Mouse (Mus musculus): ENCODE measurements around the gene Rps6. TPM values are rescaled to one million over a fixed set of nuclear protein-coding genes. Genes with fewer than 3 reads are reported as not detected.
A peak's percentile ranks its signal among the peaks of the same experiment; 100 is the strongest.

Gene Rps6
- 1,487 and 1,542 TPM in 2 replicates for polyA plus RNA-seq (2012; ENCODE audit: insufficient read depth, insufficient read length, missing spikeins)

DNA sequence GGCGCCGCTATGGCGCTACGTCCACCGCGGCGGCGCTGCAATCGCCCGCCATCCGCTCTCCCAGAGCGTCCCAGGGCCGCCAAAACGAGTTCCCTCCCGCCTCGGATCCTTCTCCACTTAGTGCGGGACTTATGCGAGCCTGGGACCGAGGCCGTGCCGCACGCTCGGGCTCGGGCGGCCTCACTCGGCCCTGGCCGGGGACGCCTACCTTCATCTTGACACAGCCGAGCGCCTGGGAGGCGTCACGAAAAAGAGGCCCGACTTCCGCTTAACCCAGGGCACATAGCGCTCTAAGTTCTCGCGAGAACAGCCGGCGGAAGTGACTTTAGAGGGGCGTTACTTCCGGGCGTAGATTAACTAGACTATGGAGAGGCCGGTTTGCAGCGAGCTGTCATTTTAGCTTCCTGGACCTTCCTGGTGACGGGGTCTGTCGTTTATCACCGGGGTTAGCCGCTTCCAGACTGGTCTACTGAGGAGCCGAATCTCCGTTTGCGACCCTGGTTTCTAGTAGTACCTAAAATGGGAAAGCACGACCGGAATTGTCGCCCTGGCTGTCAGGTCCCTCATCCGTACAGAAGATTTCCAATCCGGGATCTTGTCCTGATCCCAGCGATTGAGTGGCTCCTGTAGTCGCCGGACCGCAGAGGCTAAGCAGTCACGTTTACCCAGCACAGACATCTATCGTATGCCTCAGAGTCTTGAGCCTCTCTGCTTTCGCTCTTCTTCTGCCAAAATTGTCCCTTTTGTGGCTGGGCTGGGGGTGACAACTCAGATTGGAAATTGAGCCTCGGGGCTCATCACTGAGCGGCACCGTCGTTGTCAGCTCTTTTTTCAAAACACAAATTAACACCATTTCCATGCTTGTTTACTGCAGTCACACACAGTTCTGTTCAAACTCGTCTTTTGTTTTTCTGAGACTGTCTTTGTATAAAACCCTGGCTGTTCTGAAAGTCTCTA, at the start of gene Rps6:
TSS of gene Rps6 (minus strand) at position 300 of the 957 bp plus-strand sequence.
- H3K4me3 ChIP-seq (ENCODE audit: insufficient read depth, low read length) = peak within 1 kb of the TSS; percentile 76
- TF ChIP-seq CTCF (IDR thresholded peaks at IDR 0.05; ENCODE audit: low read depth, low read length) (no peak), POLR2A (IDR thresholded peaks at IDR 0.05; ENCODE audit: borderline replicate concordance, low read depth, low read length) (peak; percentile 81)
- peaks cover 6% of the 10 kb centered on the region; the same call in 1 of the 2 replicates for H3K4me1 ChIP-seq (ENCODE audit: control insufficient read depth, insufficient read depth, low read length)
- H3K27ac ChIP-seq (ENCODE audit: insufficient read depth, low read depth, low read length) = peak within 1 kb of the TSS; percentile 86

DNA sequence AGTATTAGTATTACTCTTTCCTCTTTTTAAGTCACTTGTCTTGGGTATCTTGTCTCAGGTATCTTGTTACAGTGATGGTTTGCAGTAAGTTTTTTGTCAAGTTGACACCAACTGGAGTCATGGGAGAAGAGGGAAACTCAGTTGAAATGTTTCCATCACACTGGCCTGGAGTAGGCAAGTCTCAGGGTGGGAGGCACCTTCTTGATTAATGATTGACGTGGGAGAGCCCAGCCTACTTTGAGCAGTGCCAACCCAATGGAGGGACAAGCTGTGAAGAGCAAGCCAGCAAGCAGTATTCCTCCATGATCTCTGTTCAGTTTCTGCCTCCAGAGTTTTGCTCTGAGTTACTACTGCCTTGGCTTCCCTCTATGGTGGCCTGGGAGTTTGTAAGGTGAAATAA, 48.7 kb upstream of the Rps6 start:
- H3K27ac ChIP-seq (ENCODE audit: insufficient read depth, low read depth, low read length) = no peak overlapping the region
- no peak for TF ChIP-seq POLR2A (IDR thresholded peaks at IDR 0.05; ENCODE audit: borderline replicate concordance, low read depth, low read length)
- TF ChIP-seq CTCF (IDR thresholded peaks at IDR 0.05; ENCODE audit: low read depth, low read length) = no peak

DNA sequence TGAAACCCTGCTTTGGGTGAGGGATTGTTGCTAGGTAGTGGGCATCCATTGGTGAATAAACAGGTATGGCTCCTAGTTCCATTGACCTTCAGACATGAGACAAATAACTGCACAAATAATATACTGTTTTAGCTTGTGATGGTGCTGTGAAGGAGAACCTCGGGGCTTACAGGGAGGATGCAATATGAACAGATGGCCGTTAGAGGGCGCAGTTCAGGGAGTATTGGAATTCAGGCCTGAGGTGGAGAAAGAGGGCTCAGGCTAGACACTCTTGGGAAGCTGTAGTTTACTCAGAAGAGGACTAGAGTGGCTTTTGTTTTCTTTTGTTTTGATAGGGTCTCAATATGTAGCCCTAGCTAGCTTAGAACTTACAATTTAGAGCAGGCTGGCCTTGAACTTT, 47.8 kb upstream of the Rps6 start:
- no peak overlapping the region for H3K4me3 ChIP-seq (ENCODE audit: insufficient read depth, low read length)
- no peak for TF ChIP-seq POLR2A (IDR thresholded peaks at IDR 0.05; ENCODE audit: borderline replicate concordance, low read depth, low read length)
- peak; percentile 41; the same call in 1 of the 2 replicates for TF ChIP-seq CTCF (IDR thresholded peaks at IDR 0.05; ENCODE audit: low read depth, low read length)
- H3K27ac ChIP-seq (ENCODE audit: insufficient read depth, low read depth, low read length) = no peak overlapping the region
- peaks cover 8% of the 10 kb centered on the region for H3K4me1 ChIP-seq (ENCODE audit: control insufficient read depth, insufficient read depth, low read length)

More for the DNA sequence above, 48.7 kb upstream of the Rps6 start:
- Histone ChIP-seq H3K4me3 (ENCODE audit: insufficient read depth, low read length) (no peak overlapping the region), H3K4me1 (ENCODE audit: control insufficient read depth, insufficient read depth, low read length) (peaks cover 8% of the 10 kb centered on the region)

DNA sequence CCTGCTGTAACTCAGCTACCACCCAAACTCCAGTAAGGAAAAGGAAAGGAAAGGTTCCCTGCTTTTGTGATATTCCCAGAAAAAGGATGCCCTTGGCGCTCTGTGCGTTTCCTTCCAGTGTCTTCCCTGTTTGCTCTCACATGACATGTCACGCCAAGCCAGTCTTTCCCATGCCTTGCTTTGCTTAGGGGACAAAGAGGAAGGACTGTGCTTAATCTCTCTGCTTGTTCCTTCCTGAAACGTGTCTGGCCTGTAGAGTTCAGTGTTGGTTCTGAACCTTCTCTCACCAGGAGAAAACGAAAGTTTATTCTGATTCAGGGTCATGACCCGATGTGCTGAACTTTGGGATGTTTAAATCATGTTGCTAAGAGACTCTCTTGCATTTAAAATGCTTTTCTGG, 45.1 kb upstream of the Rps6 start:
- Histone ChIP-seq H3K27ac (ENCODE audit: insufficient read depth, low read depth, low read length) (peak overlapping the region; percentile 51), H3K4me1 (ENCODE audit: control insufficient read depth, insufficient read depth, low read length) (peaks cover 8% of the 10 kb centered on the region), H3K4me3 (ENCODE audit: insufficient read depth, low read length) (no peak overlapping the region)
- TF ChIP-seq POLR2A (IDR thresholded peaks at IDR 0.05; ENCODE audit: borderline replicate concordance, low read depth, low read length) (no peak), CTCF (IDR thresholded peaks at IDR 0.05; ENCODE audit: low read depth, low read length) (no peak)

DNA sequence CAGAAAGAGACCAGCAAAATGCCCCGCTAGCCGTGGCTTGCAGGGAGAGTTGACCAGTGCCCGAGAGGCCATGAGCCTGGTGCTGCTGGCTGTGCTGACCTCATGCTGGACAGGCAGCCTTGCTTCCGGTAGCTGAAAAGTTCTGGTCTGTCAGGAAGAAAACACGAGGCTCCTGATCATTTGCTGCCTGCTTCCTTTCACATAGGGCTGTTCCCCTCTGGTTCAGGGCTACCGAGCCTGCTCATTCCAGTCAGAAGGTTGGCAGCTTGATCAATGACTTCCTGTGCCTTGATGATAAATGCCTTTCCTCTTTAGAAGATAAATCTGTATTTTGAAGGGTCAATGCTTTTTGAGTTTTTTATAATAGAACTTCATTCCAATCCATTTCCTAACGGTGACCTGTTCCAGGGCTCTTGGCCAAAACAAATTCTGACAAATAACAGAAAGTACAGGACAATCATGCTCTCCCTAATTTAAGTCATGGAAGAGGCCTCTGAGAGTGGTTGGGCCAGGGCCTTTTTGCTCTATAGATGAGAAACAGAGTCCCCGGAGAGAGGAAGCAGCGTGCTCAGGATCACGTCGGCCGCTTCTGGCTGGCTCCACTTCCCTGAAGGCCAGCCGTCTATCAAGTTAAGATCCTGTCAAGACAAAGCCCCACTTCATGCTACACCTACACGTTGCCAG, 41.7 kb upstream of the Rps6 start:
- H3K4me1 ChIP-seq (ENCODE audit: control insufficient read depth, insufficient read depth, low read length) = peaks cover 8% of the 10 kb centered on the region
- H3K4me3 ChIP-seq (ENCODE audit: insufficient read depth, low read length) = no peak overlapping the region
- H3K27ac ChIP-seq (ENCODE audit: insufficient read depth, low read depth, low read length) = no peak overlapping the region
- TF ChIP-seq CTCF (IDR thresholded peaks at IDR 0.05; ENCODE audit: low read depth, low read length) (no peak), POLR2A (IDR thresholded peaks at IDR 0.05; ENCODE audit: borderline replicate concordance, low read depth, low read length) (no peak)

DNA sequence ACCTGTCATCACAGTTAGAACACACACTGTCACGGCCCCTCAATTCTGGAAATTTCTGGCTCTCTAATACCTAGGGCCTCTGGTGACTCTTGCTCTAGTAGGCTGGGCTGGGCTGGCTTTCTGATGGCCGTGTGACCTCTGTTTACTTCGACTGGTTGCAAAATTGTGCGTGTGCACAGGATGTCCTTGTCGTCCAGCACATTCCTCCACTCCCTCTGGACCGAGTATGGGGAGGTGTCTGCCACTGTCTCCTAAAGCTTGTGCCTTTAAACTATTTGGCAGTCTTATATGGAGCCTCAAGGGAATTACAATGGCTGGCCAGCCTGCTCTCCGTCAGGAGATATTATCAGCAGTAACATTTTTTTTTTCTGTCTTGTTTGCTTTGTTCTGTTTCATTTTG, 40.2 kb upstream of the Rps6 start:
- TF ChIP-seq POLR2A (IDR thresholded peaks at IDR 0.05; ENCODE audit: borderline replicate concordance, low read depth, low read length) (no peak), CTCF (IDR thresholded peaks at IDR 0.05; ENCODE audit: low read depth, low read length) (no peak)
- Histone ChIP-seq H3K4me3 (ENCODE audit: insufficient read depth, low read length) (no peak overlapping the region), H3K27ac (ENCODE audit: insufficient read depth, low read depth, low read length) (no peak overlapping the region), H3K4me1 (ENCODE audit: control insufficient read depth, insufficient read depth, low read length) (peaks cover 4% of the 10 kb centered on the region)

DNA sequence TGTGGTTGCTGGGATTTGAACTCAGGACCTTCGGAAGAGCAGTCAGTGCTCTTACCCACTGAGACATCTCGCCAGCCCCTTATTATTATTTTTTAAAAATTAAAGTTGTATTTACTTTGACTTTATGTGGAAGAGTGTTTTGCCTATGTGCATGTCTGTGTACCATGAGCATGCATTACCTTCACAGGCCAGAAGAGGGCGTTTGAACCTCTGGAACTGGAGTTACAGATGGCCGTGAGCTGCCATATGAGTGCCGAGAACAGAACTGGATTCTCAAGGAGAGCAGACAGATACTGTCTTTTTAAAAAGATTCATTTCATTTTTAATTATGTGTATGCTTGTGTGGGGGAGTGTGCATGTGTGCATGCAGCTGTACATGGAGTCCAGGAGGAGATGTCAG, 30.7 kb upstream of the Rps6 start:
- Histone ChIP-seq H3K4me1 (ENCODE audit: control insufficient read depth, insufficient read depth, low read length) (no peaks in the 10 kb centered on the region), H3K4me3 (ENCODE audit: insufficient read depth, low read length) (no peak overlapping the region), H3K27ac (ENCODE audit: insufficient read depth, low read depth, low read length) (no peak overlapping the region)
- TF ChIP-seq POLR2A (IDR thresholded peaks at IDR 0.05; ENCODE audit: borderline replicate concordance, low read depth, low read length) (no peak), CTCF (IDR thresholded peaks at IDR 0.05; ENCODE audit: low read depth, low read length) (peak; percentile 20; the same call in 1 of the 2 replicates)

DNA sequence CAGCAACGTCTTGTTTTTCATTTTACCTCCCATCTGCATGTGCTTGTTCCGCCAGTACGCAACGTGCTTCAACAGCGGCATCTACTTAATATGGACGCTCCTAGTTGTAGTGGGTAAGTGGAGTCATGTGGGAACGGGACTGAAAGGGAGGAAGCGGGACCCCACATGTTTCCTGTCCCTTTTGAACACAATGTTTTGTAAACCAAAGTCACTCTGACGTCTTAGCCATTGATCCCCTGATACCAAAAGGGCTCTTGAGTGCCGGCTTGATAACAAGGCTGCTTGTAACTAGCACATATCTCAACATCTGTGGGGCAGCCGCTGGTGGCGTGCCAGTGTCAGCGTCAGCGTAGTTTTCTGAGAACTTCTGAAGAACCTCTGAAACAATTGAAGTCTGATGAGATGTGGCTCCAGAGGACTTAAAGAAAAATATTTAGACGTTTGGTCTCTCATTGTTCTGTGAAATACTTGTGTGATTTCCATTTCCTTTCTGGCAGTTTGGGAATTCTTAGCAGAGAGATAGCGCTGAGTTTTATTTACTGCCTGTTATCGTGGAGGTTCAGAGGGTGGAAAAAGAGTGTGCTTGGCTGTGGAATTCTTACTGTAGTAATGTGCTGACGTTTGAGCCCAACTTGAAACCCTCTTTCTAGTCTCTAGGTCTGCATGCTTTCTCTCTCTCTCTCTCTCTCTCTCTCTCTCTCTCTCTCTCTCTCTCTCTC, 29.1 kb upstream of the Rps6 start:
- no peaks in the 10 kb centered on the region for H3K4me1 ChIP-seq (ENCODE audit: control insufficient read depth, insufficient read depth, low read length)
- H3K4me3 ChIP-seq (ENCODE audit: insufficient read depth, low read length) = peak overlapping the region; percentile 56
- TF ChIP-seq POLR2A (IDR thresholded peaks at IDR 0.05; ENCODE audit: borderline replicate concordance, low read depth, low read length) (no peak), CTCF (IDR thresholded peaks at IDR 0.05; ENCODE audit: low read depth, low read length) (no peak)

DNA sequence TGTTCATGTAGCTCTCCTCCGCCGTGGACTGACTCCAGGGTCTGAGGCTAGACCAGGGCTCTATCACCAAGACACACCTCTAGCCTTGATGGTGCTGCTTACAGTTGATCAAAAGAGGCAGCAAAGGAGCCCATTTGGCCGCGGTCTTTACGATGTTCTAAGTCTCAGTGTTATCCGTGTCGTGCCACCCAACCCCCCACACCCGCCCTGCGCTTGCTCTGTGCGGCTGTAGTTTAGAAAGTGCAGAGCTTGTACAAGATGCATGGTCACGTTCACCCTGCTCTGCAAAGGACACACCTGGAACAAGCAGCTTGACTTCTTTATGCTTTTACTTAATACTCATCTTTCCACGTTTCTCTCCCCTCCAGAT, 28.6 kb upstream of the Rps6 start:
- TF ChIP-seq CTCF (IDR thresholded peaks at IDR 0.05; ENCODE audit: low read depth, low read length) = no peak
- no peak for TF ChIP-seq POLR2A (IDR thresholded peaks at IDR 0.05; ENCODE audit: borderline replicate concordance, low read depth, low read length)
- Histone ChIP-seq H3K4me3 (ENCODE audit: insufficient read depth, low read length) (peak overlapping the region; percentile 56), H3K27ac (ENCODE audit: insufficient read depth, low read depth, low read length) (no peak overlapping the region), H3K4me1 (ENCODE audit: control insufficient read depth, insufficient read depth, low read length) (no peaks in the 10 kb centered on the region)

More for the DNA sequence above, 29.1 kb upstream of the Rps6 start:
- H3K27ac ChIP-seq (ENCODE audit: insufficient read depth, low read depth, low read length) = no peak overlapping the region

Measured in bone marrow macrophage, adult 2 months (primary cell).